In the genomic region with DNA sequence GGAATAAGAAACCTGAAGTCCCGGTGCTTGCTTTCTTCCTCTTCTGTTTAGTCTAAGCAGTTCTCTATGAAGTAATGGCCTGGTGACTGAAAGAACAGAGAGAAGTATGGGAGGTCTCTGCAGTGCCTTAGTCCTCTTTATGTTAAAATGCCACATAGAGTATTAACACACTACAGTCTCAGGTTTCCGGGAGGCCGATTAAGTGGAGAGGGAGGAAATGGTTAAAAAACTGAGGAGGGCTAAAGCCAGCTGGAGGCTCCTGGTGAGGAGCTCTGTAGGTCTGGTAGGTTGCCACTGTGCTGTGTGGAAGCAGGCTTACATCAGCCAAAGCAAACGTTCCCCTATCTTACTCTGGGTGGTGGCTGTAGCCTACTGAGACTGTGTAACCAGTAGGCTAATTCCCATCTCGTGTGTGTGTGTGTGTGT, we compare ENCODE assay signal across 8 mouse cellular contexts. TPM values are rescaled to one million over a fixed set of nuclear protein-coding genes. Genes with fewer than 3 reads are reported as not detected.
DNase-seq lines count a peak whose midpoint lies in the region; ATAC-seq and TF ChIP-seq lines count a peak whose summit lies in the region.

No protein-coding gene starts in this region.

- TF ChIP-seq EP300 in heart, postnatal 0 days (IDR thresholded peaks at IDR 0.05; ENCODE audit: low read depth), result no peak

- H3K9me3 ChIP-seq in kidney, embryonic 15.5 days (replicated peaks), result no peaks in the 10 kb centered on the region
- no peaks in the 10 kb centered on the region for H3K9me3 ChIP-seq in embryonic facial prominence, embryonic 12.5 days
- no peaks in the 10 kb centered on the region for H3K9me3 ChIP-seq in heart, postnatal 0 days (replicated peaks; ENCODE audit: control insufficient read depth, low read length)

- no peak overlapping the region; the same call in 1 of the 2 replicates for H3K4me2 ChIP-seq in kidney, embryonic 15.5 days
- no peak overlapping the region for H3K4me2 ChIP-seq in embryonic facial prominence, embryonic 12.5 days (replicated peaks)
- 0 out of 2 replicates have a peak overlapping the region, but pooled peaks have one; percentile 1 for H3K4me2 ChIP-seq in heart, postnatal 0 days (ENCODE audit: low read depth, low read length)

- H3K9ac ChIP-seq in kidney, embryonic 15.5 days, result no peak overlapping the region
- no peak overlapping the region for H3K9ac ChIP-seq in embryonic facial prominence, embryonic 12.5 days
- H3K9ac ChIP-seq in heart, postnatal 0 days (replicated peaks; ENCODE audit: low read depth, low read length), result 0 out of 2 replicates have a peak overlapping the region, but pooled peaks have one; percentile 4

- ATAC-seq in kidney, embryonic 15.5 days (replicated peaks; ENCODE audit: low FRiP score), result 0 out of 2 replicates have a peak, but pooled peaks have one; percentile 24
- 0 out of 2 replicates have a peak, but pooled peaks have one; percentile 64 for ATAC-seq in embryonic facial prominence, embryonic 12.5 days (ENCODE audit: insufficient number of reproducible peaks, insufficient read depth, low FRiP score, low TSS enrichment)
- ATAC-seq in heart, postnatal 0 days (ENCODE audit: insufficient read depth, low read depth), result peak; percentile 70

- no peak for DNase-seq in kidney, adult 18-20 months
- DNase-seq in heart, postnatal 0 days (ENCODE audit: low spot score), result peak; percentile 62
- no peak for DNase-seq in right cerebral cortex, postnatal 36 days (ENCODE audit: low spot score in 2 of 2)
- no peak for DNase-seq in right cerebral cortex, postnatal 4 days
- no peak for DNase-seq in layer of hippocampus, postnatal 25 days (ENCODE audit: extremely low spot score in 1 of 2, low spot score in 1 of 2)

- 11% methylated on average over 5 of the region's 5 CpGs for WGBS in kidney, embryonic 15.5 days
- WGBS in embryonic facial prominence, embryonic 12.5 days, result 13% methylated on average over 5 of the region's 5 CpGs
- WGBS in heart, postnatal 0 days, result 24% methylated on average over 5 of the region's 5 CpGs
- 8% methylated on average over 5 of the region's 5 CpGs for WGBS in macrophage (ENCODE audit: missing documents)

- no peak overlapping the region for H3K4me3 ChIP-seq in kidney, embryonic 15.5 days (replicated peaks)
- no peak overlapping the region for H3K4me3 ChIP-seq in embryonic facial prominence, embryonic 12.5 days
- no peak overlapping the region for H3K4me3 ChIP-seq in heart, postnatal 0 days (ENCODE audit: low read depth, low read length)
- H3K4me3 ChIP-seq in macrophage (ENCODE audit: inconsistent target), result no peak overlapping the region

- TF ChIP-seq CTCF in heart, postnatal 0 days (IDR thresholded peaks at IDR 0.05; ENCODE audit: low read depth), result no peak

- H3K79me2 ChIP-seq in macrophage (ENCODE audit: inconsistent target), result peaks cover 91% of the 10 kb centered on the region

- peaks cover 77% of the 10 kb centered on the region for H3K4me1 ChIP-seq in kidney, embryonic 15.5 days
- peaks cover 40% of the 10 kb centered on the region for H3K4me1 ChIP-seq in embryonic facial prominence, embryonic 12.5 days
- H3K4me1 ChIP-seq in heart, postnatal 0 days (ENCODE audit: control insufficient read depth, insufficient read depth), result peaks cover 52% of the 10 kb centered on the region

- H3K27me3 ChIP-seq in kidney, embryonic 15.5 days, result no peaks in the 10 kb centered on the region
- H3K27me3 ChIP-seq in embryonic facial prominence, embryonic 12.5 days, result no peaks in the 10 kb centered on the region
- no peaks in the 10 kb centered on the region for H3K27me3 ChIP-seq in heart, postnatal 0 days (ENCODE audit: control insufficient read depth, insufficient read depth, low read length)

- no peaks in the 10 kb centered on the region for H3K36me3 ChIP-seq in kidney, embryonic 15.5 days
- no peaks in the 10 kb centered on the region for H3K36me3 ChIP-seq in embryonic facial prominence, embryonic 12.5 days
- no peaks in the 10 kb centered on the region for H3K36me3 ChIP-seq in heart, postnatal 0 days (replicated peaks; ENCODE audit: control insufficient read depth, insufficient read depth, low read length)
- no peaks in the 10 kb centered on the region for H3K36me3 ChIP-seq in macrophage (ENCODE audit: inconsistent target)

- H3K27ac ChIP-seq in kidney, embryonic 15.5 days, result peak overlapping the region; percentile 83
- H3K27ac ChIP-seq in embryonic facial prominence, embryonic 12.5 days, result peak overlapping the region; percentile 74
- peak overlapping the region; percentile 60 for H3K27ac ChIP-seq in heart, postnatal 0 days (ENCODE audit: low read depth)
- H3K27ac ChIP-seq in macrophage, result peak overlapping the region; percentile 73

RNA-seq across cellular contexts. Expression of a gene that starts 18.9 kb away (rescaled TPM):
- 47.0 and 49.1 TPM in 2 replicates for polyA plus RNA-seq in kidney, embryonic 15.5 days (2015; fragmentation: Nextera tagmentation; extraction: Ambion mirVana)
- 38.7 and 39.7 TPM in 2 replicates for polyA plus RNA-seq in embryonic facial prominence, embryonic 12.5 days (2016; fragmentation: Nextera tagmentation; extraction: Ambion mirVana)
- 24.0 and 26.6 TPM in 2 replicates for total RNA-seq in heart, postnatal 0 days (2014; rRNA removed; ENCODE audit: low replicate concordance)
- 25.6 and 26.8 TPM in 2 replicates for polyA plus RNA-seq in heart, postnatal 0 days (2015; fragmentation: Nextera tagmentation; extraction: Ambion mirVana)
- total RNA-seq in macrophage (2018; cell fraction: chromatin; rRNA removed), result 10 to 100 TPM; 18.1 to 90.3 (median 33.9) TPM
- total RNA-seq in macrophage (2018; cell fraction: cytosol; rRNA removed), result 10 to 100 TPM; 62.9 to 87.4 (median 77.2) TPM
- total RNA-seq in macrophage (2018; cell fraction: nucleus; rRNA removed), result 100 to 1,000 TPM in 2 of 26 experiments, 10 to 100 TPM in 24; 41.7 to 117 (median 67.9) TPM
- 58.9 to 66.7 TPM (median 60.5 TPM) in 3 replicates for polyA plus RNA-seq in macrophage (2018)
- total RNA-seq in layer of hippocampus, postnatal 25 days (2021), result 10 to 100 TPM; 22.8 to 24.2 TPM

RNA-seq across cellular contexts. Expression of a gene that starts 19.8 kb away (rescaled TPM):
- 38.0 and 42.6 TPM in 2 replicates for polyA plus RNA-seq in kidney, embryonic 15.5 days (2015; fragmentation: Nextera tagmentation; extraction: Ambion mirVana)
- 56.3 and 62.7 TPM in 2 replicates for polyA plus RNA-seq in embryonic facial prominence, embryonic 12.5 days (2016; fragmentation: Nextera tagmentation; extraction: Ambion mirVana)
- 42.4 and 55.3 TPM in 2 replicates for total RNA-seq in heart, postnatal 0 days (2014; rRNA removed; ENCODE audit: low replicate concordance)
- 28.1 and 29.0 TPM in 2 replicates for polyA plus RNA-seq in heart, postnatal 0 days (2015; fragmentation: Nextera tagmentation; extraction: Ambion mirVana)
- total RNA-seq in macrophage (2018; cell fraction: chromatin; rRNA removed), result 1,000 to 10,000 TPM in 2 of 26 experiments, 100 to 1,000 TPM in 24; 381 to 1,338 (median 680) TPM
- 100 to 1,000 TPM in 1 of 26 experiments, 10 to 100 TPM in 25; 43.2 to 105 (median 67.5) TPM for total RNA-seq in macrophage (2018; cell fraction: cytosol; rRNA removed)
- 100 to 1,000 TPM; 224 to 573 (median 378) TPM for total RNA-seq in macrophage (2018; cell fraction: nucleus; rRNA removed)
- 36.4 to 57.7 TPM (median 50.4 TPM) in 3 replicates for polyA plus RNA-seq in macrophage (2018)
- total RNA-seq in layer of hippocampus, postnatal 25 days (2021), result 10 to 100 TPM; 80.3 to 98.6 TPM
